Mouse (Mus musculus) midbrain, embryonic 12.5 days (tissue): ENCODE results near the gene Trio. TPM values are rescaled to one million over a fixed set of nuclear protein-coding genes. Genes with fewer than 3 reads are reported as not detected.

Experiments used
- ATAC-seq: fragments of 200-750 bp; cut with Nextera tagmentation; 2 replicates; pipeline ENCODE4 v1.8.0; 2017; ENCODE audit warnings: low read depth, moderate TSS enrichment, moderate library complexity; ENCODE audit not compliant: low FRiP score
- H3K27ac ChIP-seq: fragments of 300-500 bp; sonication (generic); replicated peaks from 2 replicates; pipeline ENCODE4 v1.5.1; 2016; ENCODE audit warnings: mild to moderate bottlenecking
- H3K27me3 ChIP-seq: fragments of 300-500 bp; sonication (generic); 2 replicates; pipeline ENCODE4 v1.6.1; 2016; ENCODE audit warnings: mild to moderate bottlenecking
- H3K36me3 ChIP-seq: fragments of 300-500 bp; sonication (generic); 2 replicates; pipeline ENCODE4 v1.6.1; 2016
- H3K4me1 ChIP-seq: fragments of 300-500 bp; sonication (generic); 2 replicates; pipeline ENCODE4 v1.6.1; 2016
- H3K4me2 ChIP-seq: fragments of 300-500 bp; sonication (generic); replicated peaks from 2 replicates; pipeline ENCODE4 v1.6.1; 2016; ENCODE audit warnings: mild to moderate bottlenecking, moderate library complexity
- H3K4me3 ChIP-seq: fragments of 300-500 bp; sonication (generic); 2 replicates; pipeline ENCODE4 v1.5.1; 2016; ENCODE audit warnings: mild to moderate bottlenecking
- H3K9ac ChIP-seq: fragments of 300-500 bp; sonication (generic); replicated peaks from 2 replicates; pipeline ENCODE4 v1.6.1; 2016; ENCODE audit warnings: mild to moderate bottlenecking, moderate library complexity
- H3K9me3 ChIP-seq: fragments of 300-500 bp; sonication (generic); 2 replicates; pipeline ENCODE4 v1.6.1; 2016; ENCODE audit warnings: mild to moderate bottlenecking
- WGBS: fragments of 180-500 bp; shearing (Covaris S2); methylation state at CpG from one replicate; pipeline ENCODE4 v1.1.7; 2016; 5-methylcytosine and 5-hydroxymethylcytosine counted together
- polyA plus RNA-seq: library from polyadenylated mRNA; unstranded; fragments of >200 nt; fragmentation: Nextera tagmentation; extraction: Ambion mirVana; gene quantifications from 2 replicates; pipeline ENCODE4 v1.2.1, GENCODE M21; 2016

Gene Trio
- polyA plus RNA-seq, 1 experiment from 2014 or later: 38.3 TPM

DNA sequence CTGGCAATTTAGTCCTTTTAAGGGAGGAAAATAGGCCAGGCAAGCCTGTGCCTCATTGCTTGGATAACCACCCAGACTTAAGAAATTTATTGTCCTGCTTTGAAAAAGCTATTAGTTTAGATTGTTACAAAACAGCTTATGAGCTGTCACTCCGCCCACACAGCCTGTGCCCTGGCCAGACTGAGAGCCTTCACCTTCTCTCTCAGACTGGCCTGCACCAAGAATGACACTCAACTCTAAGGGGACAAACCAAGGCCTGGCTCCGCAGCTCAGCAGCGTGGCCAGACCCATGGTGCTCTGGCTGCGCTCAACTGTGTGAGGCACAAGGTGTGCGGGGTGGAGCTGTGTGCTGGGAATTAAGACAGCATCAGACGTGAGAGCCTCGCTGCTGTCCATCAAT is 254.1 kb downstream of the Trio start:
- Histone ChIP-seq H3K27ac (no peak overlapping the region), H3K4me1 (peaks cover 17% of the 10 kb centered on the region), H3K4me2 (no peak overlapping the region), H3K36me3 (peaks cover 59% of the 10 kb centered on the region), H3K9ac (no peak overlapping the region), H3K4me3 (no peak overlapping the region), H3K9me3 (no peaks in the 10 kb centered on the region), H3K27me3 (no peaks in the 10 kb centered on the region)
- WGBS: 84% methylated on average over 7 of the region's 7 CpGs
- no peak for ATAC-seq

DNA sequence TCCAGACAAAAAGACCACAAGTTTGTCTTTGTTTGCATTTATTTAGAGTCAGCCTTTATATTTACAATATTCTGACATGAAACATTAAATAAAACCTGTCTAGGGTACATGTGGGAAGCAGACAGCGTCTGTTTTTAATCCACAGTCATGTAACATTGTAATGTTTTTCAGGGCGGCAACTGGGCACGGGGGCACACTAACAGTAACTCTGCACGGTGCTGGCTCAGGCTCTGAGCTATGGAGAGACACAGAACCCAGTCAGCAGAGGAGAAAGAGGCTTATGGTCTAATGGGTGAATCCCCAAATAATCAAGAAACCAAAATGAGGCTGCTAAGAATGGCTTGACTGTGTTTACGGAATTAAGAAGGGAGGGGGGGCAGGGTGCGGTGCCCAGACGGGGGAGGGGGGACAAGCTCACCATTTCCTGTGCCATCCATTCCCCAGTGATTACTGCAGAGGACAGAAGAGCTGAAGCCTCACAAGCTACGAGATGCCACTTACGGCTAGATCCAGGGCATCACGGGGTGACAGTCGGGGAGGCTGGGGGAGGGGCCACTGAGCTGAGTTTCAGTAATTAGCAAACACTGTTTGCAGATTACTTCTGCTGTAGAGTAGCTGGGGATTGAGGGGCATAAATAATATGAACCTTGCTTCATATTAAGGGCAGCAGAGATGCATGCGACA is 255.0 kb downstream of the Trio start:
- Histone ChIP-seq H3K9me3 (no peaks in the 10 kb centered on the region), H3K27ac (no peak overlapping the region), H3K27me3 (no peaks in the 10 kb centered on the region), H3K4me2 (no peak overlapping the region), H3K36me3 (peaks cover 67% of the 10 kb centered on the region), H3K4me1 (peaks cover 17% of the 10 kb centered on the region), H3K4me3 (no peak overlapping the region), H3K9ac (no peak overlapping the region)
- ATAC-seq: no peak; the same call in 1 of the 2 replicates
- 74% methylated on average over 12 of the region's 12 CpGs for WGBS

DNA sequence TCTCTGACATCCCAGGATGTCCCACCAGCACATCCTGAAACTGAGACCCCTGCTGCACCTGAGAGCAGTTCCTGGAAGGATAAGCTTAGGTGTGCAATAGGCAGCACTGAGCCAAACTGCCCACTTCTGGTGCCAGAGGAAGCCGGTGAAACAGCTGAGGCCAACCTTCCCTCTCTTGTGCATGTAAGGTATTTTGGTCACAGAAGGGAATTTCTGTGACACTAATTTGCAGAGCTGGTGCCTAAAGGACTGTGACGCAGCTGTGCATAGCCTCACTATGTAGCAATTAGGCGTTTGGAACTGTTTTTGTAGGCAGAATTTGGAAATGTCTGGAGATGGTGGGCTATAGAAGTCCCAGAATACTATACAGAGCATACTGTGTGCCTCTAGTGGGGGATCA is 264.2 kb downstream of the Trio start:
- WGBS: 94% methylated on average over 3 of the region's 3 CpGs
- Histone ChIP-seq H3K4me3 (no peak overlapping the region), H3K4me1 (no peaks in the 10 kb centered on the region), H3K9ac (no peak overlapping the region), H3K36me3 (peaks cover 61% of the 10 kb centered on the region), H3K9me3 (no peaks in the 10 kb centered on the region), H3K27ac (no peak overlapping the region; the same call in 1 of the 2 replicates), H3K4me2 (no peak overlapping the region), H3K27me3 (no peaks in the 10 kb centered on the region)
- ATAC-seq: no peak

DNA sequence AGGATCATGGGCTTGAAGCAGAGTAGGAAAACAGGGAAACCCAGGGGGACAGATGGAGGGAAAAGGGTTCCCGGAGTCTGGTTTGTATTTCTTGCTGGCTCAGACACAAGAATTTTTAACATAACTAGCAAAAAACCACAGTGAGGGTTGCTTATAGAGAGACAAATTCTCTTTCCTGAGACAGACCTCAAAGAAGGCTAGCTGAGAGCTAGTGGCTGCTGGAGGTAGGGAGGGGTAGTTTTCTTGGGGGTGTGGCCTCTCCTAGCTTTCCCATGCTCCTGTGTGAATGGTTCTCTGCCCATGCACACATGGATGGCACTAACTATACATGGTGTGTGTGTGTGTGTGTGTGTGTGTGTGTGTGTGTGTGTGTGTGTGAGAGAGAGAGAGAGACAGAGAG is 265.0 kb downstream of the Trio start:
- no peaks in the 10 kb centered on the region for H3K4me1 ChIP-seq
- no peak overlapping the region for H3K4me3 ChIP-seq
- H3K36me3 ChIP-seq: peaks cover 63% of the 10 kb centered on the region
- no peaks in the 10 kb centered on the region for H3K27me3 ChIP-seq
- WGBS: 85% methylated on average over 1 of the region's 1 CpGs
- 0 out of 2 replicates have a peak overlapping the region, but pooled peaks have one; percentile 39 for H3K27ac ChIP-seq
- H3K9me3 ChIP-seq: no peaks in the 10 kb centered on the region
- no peak overlapping the region for H3K4me2 ChIP-seq
- no peak overlapping the region for H3K9ac ChIP-seq
- ATAC-seq: no peak

DNA sequence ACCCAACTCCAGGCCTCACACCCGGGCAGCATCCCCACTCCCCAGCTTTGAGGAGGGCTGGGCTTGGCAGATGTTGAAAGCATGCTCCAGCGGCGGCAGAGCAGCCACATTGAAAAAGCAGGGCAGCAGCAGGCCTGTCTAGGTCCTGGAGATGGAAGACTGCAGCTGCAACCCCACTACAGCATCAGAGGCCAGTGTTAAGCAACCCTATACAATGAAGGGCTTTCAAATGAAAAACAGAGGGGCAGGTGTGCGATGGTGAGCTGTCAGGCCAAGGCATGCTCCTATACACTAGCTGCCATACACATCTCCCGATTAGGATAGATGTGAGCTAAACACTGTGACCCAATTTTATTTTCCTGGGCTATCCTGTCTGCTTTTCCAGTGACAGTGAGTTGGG is 265.8 kb downstream of the Trio start:
- Histone ChIP-seq H3K27me3 (no peaks in the 10 kb centered on the region), H3K36me3 (peaks cover 65% of the 10 kb centered on the region), H3K4me1 (no peaks in the 10 kb centered on the region), H3K4me3 (no peak overlapping the region), H3K4me2 (no peak overlapping the region), H3K27ac (0 out of 2 replicates have a peak overlapping the region, but pooled peaks have one; percentile 39), H3K9ac (no peak overlapping the region), H3K9me3 (no peaks in the 10 kb centered on the region)
- peak; percentile 39; the same call in 1 of the 2 replicates for ATAC-seq
- 75% methylated on average over 5 of the region's 5 CpGs for WGBS

DNA sequence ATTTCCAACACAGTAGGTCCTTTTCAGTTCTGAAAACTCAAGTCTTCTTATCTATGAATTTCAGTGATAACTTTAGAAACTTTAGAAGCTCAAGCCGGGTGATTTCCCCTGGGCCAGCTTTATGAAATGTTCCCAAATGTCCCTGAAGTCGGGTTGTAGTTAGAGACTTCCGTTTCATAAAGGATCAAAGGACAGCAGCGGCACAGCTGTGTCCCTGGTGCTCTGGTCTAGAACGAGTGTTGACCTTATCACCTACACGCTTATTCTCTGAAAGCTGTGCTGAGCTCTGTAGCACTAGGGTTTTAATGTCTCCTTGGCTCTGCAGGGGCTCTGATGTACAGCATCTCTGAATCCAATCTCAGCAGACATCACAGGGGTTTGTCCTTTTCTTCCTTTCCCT is 267.0 kb downstream of the Trio start:
- Histone ChIP-seq H3K4me3 (no peak overlapping the region), H3K36me3 (peaks cover 61% of the 10 kb centered on the region), H3K9ac (no peak overlapping the region), H3K9me3 (no peaks in the 10 kb centered on the region), H3K27ac (no peak overlapping the region), H3K4me2 (no peak overlapping the region), H3K27me3 (no peaks in the 10 kb centered on the region), H3K4me1 (0 out of 2 replicates have a peak, but pooled peaks cover 1% of the 10 kb centered on the region)
- ATAC-seq: no peak
- 63% methylated on average over 6 of the region's 6 CpGs for WGBS

DNA sequence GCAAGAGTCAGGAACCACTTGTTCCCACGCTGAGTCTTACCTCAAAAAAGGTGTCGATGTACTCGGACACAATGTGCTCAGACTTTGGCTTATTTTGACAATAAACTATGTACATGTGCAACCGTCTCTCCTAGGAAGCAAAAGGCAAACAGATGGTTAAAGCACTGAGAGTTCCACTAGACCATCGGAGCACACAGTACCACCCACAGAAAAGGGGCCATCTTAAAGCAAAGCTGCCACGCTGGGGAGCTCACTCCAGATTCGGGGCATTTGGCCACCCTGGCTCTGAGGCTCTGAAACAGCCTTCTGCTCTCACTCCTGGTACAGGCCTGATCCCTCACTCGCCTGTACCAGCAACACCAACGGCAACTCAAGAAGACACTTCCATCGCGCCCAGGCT is 269.2 kb downstream of the Trio start:
- 91% methylated on average over 11 of the region's 11 CpGs for WGBS
- no peak overlapping the region for H3K4me3 ChIP-seq
- H3K36me3 ChIP-seq: peaks cover 77% of the 10 kb centered on the region
- H3K27me3 ChIP-seq: no peaks in the 10 kb centered on the region
- H3K4me2 ChIP-seq: no peak overlapping the region
- no peaks in the 10 kb centered on the region for H3K9me3 ChIP-seq
- no peak overlapping the region for H3K9ac ChIP-seq
- H3K4me1 ChIP-seq: peaks cover 10% of the 10 kb centered on the region; the same call in 1 of the 2 replicates
- no peak for ATAC-seq
- no peak overlapping the region for H3K27ac ChIP-seq

DNA sequence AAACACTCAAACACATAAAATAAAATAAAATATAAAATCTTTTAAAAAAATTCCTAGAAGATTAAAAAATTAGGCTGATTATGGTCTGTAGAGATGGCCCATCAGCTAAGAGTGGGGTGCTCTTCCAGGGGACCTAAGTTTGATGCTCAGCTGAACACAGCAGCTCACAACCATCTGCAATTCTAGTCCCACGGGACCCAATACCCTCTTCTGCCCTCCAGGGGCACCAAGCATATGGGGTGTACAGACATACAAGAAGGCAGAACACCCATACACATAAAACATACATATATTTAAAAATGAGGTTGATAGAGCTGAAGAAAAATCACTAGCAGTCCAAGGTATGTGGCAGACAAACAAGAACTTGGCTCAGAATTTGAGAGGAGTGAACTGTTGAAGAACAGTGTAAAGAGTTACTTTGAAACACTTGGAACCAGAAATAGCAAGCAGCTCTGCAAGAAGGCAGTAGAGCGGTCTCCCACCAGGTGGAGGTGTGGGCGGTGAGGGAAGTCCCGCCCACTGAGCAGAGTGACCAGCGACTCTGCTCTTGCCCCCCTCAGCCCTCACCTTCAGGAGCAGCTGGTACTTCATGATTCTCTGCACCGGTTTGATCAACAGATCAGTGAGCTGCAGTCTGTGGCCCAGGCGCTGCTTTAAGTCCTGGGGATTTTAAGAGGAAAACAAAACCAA is 270.9 kb downstream of the Trio start:
- no peak for ATAC-seq
- Histone ChIP-seq H3K4me3 (no peak overlapping the region), H3K27ac (no peak overlapping the region), H3K27me3 (no peaks in the 10 kb centered on the region), H3K4me2 (no peak overlapping the region), H3K36me3 (peaks cover 86% of the 10 kb centered on the region), H3K9me3 (no peaks in the 10 kb centered on the region), H3K4me1 (peaks cover 10% of the 10 kb centered on the region; the same call in 1 of the 2 replicates), H3K9ac (no peak overlapping the region)
- 84% methylated on average over 7 of the region's 7 CpGs for WGBS

DNA sequence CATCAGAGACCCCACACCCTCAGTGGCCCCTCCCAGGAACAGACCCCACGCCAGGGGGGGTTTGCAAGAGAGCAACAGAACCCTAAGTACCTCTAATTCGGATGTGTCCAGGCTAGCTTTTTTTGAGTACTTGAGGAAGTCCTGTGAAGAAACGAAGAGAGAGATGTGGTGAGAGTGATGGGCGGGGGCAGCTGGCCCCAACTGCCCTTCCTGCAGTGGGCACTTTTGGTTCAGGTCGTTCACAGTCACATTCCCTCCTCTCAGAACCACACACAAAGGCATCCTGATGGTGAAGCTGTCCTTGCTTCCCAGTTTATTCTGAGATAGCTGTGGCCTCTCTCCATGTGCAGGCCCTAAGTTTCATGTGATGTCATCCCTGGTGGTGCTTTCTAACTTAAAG is 271.7 kb downstream of the Trio start:
- no peak for ATAC-seq
- Histone ChIP-seq H3K27me3 (no peaks in the 10 kb centered on the region), H3K36me3 (peaks cover 86% of the 10 kb centered on the region), H3K4me2 (no peak overlapping the region), H3K4me1 (peaks cover 10% of the 10 kb centered on the region; the same call in 1 of the 2 replicates), H3K4me3 (no peak overlapping the region), H3K27ac (no peak overlapping the region), H3K9ac (no peak overlapping the region), H3K9me3 (no peaks in the 10 kb centered on the region)
- 81% methylated on average over 5 of the region's 5 CpGs for WGBS

DNA sequence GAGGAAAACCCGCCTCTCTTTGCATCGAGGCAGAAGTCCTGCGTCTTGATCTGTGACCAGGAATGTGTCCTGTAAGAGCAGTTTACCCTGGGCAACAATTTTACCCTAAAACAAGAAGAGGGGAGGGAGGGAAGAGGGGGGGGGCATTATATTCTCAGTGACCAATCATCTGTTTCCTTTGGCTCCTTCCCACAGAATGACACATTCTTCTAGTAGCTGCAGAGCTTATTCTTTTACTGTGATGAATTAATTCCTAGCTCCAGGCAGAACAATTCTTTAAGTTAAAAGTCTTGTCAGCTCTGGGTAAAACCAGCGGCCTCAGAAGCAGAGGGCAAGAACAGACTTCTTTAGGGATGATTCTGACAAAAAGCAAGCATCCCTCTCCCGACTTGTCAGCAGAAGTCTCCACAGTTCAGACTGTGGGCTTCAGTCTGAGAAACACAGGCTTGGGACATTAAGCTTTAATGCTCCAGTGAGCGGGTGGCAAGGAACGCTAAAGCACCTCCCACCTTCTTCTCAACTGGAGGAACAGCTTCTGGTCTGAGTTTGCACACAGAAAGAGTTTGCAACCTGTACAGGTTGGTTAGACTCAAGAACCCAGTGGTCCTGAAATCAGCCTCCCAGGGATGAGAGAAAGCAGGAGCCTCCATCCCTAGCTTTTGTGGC is 272.8 kb downstream of the Trio start:
- H3K27ac ChIP-seq: 0 out of 2 replicates have a peak overlapping the region, but pooled peaks have one; percentile 43

DNA sequence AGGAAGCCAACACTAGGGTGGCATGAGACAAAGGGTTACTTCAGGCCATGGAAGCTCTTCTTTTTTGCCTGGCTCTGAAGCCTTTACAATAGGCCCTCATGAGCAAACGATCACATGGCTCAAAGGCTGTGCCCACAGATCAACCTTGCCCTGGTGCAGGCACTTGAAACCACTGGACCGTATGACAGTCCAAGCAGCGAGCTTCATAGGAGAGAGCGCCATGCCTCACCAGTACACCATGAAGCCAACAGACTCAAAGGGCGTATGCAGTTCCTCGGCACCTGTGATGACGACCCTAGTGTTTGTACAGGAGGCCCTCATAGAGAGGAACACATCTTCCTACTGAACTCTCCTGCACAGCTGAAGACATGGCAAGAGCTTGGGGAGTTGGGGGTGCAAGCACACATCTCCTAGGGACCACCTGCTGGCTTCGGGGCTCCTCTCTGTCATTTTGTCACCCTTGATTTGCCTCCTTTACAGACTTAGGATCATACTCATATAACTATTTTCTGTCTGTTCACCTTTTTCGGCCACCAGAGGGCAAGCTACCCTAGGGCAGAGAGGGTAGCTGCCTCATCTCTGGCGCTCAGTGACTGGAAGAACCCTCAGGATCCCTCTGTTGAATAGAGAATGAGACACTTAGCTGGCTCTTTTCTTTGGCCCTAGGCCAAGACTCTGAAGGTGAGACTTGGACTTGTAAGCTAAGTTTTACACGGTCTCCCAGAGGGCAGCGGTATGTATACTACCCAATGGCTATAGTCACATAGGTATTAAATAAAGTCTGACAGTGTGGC is 273.8 kb downstream of the Trio start:
- Histone ChIP-seq H3K4me1 (peaks cover 10% of the 10 kb centered on the region; the same call in 1 of the 2 replicates), H3K9ac (no peak overlapping the region), H3K36me3 (peaks cover 88% of the 10 kb centered on the region), H3K9me3 (no peaks in the 10 kb centered on the region), H3K4me2 (no peak overlapping the region), H3K27ac (no peak overlapping the region), H3K27me3 (no peaks in the 10 kb centered on the region), H3K4me3 (no peak overlapping the region)
- ATAC-seq: 0 out of 2 replicates have a peak, but pooled peaks have one; percentile 33
- 84% methylated on average over 12 of the region's 12 CpGs for WGBS

More for the DNA sequence above, 272.8 kb downstream of the Trio start:
- Histone ChIP-seq H3K9ac (no peak overlapping the region), H3K4me1 (peaks cover 10% of the 10 kb centered on the region; the same call in 1 of the 2 replicates), H3K27me3 (no peaks in the 10 kb centered on the region), H3K4me3 (no peak overlapping the region), H3K4me2 (no peak overlapping the region), H3K9me3 (no peaks in the 10 kb centered on the region), H3K36me3 (peaks cover 87% of the 10 kb centered on the region)
- ATAC-seq: no peak
- WGBS: 49% methylated on average over 7 of the region's 7 CpGs
